Mouse (Mus musculus): ENCODE measurements around the gene Igsf9b.

Gene Igsf9b

DNA sequence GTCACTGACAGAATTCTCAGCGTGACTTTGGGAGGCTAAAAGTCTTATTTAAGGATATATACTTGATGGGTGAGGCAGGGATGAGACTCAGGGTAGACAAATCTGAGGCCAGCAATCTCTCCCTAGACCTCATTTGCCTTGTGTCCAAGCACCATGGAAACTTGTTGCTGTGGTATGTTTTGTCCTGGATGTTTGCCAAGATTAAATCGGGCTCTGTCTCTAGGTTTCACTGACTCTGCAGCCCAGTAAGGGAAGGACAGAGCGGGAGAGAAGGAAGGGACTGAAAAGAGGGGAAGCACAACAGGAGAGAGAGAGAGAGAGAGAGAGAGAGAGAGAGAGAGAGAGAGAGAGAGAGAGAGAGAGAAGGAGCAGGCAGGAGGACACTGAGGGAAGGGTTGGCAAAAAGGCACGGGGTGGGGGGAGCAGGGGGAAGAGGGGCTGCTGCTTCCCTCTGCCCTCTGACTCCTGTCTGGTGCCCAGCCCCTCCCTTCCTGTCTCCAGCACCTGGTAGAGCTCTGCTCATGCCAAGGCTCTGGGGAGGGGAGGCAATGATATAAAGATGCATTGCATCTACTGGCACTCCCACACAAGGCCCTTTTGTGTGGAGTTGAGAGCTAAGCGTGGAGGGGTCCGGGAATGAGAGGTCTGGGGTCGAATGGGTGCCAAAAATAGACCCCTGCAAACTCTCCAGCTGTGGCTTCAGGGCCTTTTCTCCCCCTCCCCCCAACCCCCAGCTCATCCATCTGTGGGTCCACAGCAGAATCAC lies 9.3 kb upstream of the Igsf9b start:
- DNase-seq (ENCODE audit: low spot score in 2 of 2), result no peak

DNA sequence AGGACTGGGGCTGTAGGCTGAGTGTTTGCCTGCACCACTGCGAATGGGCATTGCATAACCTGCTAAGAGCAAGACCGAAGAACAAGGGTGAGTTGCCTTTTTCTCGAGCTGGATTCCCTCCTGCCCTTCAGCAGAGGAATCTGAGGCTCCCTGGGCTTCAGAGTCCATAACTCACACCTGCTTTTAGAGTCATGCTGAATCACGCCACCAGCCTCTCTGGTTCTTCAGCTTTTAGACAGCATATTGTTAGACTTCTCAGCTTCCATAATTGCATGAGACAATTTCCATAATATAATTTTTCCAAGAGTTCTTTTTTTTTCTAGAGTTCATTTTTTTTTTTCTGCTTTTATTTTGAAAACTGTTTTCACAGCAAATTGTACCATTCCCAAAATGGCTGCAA lies 4.6 kb upstream of the Igsf9b start:
- no peak for DNase-seq (ENCODE audit: low spot score in 2 of 2)

DNA sequence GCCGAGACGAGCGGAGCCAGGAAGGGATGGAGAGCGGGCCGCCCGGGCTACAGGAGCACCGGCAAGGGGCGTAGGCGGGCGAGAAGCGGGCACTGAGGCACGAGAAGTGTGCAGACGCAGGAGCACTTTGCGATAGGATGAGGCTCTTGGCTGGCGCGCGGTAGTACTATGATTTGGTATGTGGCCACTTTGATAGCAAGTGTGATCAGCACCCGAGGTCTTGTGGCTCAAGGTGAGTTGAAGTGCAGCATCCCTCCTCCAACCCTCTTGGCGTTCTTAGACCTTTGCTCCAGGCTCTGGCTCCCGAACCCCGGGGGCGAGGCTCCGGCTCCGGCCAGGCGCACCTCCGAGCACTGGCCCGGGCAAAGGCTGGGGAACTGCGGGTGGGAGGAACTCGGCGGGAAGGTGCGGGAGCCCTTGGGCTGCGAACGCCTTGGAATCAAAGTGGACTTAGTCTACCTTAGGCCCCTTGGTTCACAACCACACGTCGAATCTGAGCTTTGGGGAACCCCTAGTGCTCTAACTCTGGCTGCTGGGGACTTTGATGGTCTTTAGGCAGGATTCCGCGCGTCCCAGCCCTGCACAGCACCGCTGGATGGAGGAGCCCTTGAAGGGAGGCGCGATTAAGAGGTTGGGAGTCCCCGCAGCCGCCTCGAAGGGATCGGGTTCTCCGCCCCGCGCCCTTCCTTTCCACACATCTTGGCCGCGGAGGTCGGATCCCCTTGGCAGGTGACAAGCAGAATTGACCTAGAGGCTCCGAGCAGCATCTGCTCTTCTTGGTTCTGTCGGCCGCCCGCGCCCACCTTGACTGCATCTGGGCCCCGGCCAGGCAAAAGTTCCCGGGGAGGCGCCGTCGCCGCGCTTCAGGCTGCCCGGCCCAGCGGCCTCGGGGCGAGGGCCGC lies 533 bp downstream of the Igsf9b start:
- no peak for DNase-seq (ENCODE audit: low spot score in 2 of 2)

DNA sequence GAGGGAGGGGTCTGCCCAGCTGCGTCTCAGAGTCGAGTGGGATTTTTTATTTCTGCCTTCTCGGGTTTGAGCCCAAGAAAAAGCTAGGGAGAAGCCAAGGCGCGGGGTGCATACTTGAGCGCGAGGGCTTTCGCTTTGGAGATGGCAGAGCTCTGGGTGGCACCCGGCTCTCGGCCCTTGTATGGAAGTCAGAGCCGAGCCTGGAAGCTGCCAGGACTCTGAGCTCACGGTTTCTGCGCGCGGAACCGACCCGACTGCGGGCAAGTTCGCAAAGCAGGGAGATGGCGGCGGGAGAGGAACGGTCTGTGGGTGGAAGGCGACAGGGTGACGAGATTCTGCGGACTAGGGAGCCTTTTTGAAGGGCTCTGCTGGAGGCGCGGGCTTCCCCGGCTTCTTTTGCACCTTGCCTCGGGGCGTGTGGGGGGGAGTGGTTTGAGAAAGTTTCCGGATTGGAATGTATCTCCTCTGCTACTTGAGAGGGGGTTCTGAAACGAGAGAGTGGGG lies 1.2 kb downstream of the Igsf9b start:
- DNase-seq (ENCODE audit: low spot score in 2 of 2), result no peak

DNA sequence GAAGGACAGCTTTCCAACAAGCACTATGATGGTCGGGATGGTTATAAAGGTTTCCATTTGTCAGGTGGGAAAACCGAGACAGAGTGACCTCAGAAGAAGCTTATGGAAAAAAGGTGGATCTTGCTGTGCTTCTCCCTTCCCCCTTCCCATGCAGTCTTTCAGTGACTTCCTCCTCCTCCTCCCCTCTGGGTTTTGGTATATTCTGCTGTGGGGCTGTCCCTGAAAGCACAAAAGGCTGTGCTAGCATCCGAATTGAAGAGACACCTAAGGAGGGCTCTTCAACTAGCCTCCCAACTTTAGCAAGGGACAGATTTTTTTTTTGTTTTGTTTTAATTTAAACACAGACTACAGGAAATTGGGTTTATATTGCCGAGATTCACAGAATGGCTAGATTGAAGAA lies 1.7 kb downstream of the Igsf9b start:
- no peak for DNase-seq (ENCODE audit: low spot score in 2 of 2)

DNA sequence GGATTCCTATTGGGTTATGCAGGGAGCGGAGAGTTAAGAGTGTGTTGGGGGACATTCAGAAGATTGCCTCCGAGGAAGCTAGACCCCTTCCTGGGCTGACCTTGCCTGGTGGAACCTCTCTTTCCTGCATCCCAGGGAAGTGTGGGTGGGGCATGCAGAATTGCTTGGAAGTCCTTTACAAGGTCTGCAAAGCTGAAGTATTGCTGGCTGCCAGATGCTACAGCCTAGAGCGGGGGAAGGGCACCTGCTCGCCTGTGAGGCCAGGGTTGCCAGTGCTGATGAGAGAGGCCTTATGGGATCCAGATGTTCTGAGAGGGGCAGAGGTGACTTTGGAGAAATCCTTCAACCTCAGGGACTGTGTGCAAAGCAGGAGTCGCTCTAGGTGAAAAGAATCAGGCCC lies 2.5 kb downstream of the Igsf9b start:
- no peak for DNase-seq (ENCODE audit: low spot score in 2 of 2)

DNA sequence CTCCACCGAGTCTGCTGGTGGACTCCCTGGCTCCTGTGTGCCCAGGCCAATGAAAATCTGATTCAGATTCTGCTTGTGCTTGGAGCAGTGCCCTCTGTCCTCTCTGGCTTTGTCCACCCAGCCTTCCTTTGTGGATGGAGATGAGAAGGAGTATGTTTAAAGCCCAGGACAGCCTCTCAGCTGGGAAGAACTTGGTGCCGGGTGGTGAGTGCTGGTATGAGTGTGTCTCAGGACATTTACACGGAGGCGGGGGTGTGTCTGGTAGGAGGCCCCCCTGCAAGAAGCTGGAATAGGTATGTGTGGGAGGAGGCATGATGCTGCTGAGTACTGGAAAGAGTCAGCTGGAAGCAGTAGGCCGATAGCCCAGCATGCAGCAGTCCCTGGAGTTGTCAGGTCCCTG lies 3.3 kb downstream of the Igsf9b start:
- no peak for DNase-seq (ENCODE audit: low spot score in 2 of 2)

DNA sequence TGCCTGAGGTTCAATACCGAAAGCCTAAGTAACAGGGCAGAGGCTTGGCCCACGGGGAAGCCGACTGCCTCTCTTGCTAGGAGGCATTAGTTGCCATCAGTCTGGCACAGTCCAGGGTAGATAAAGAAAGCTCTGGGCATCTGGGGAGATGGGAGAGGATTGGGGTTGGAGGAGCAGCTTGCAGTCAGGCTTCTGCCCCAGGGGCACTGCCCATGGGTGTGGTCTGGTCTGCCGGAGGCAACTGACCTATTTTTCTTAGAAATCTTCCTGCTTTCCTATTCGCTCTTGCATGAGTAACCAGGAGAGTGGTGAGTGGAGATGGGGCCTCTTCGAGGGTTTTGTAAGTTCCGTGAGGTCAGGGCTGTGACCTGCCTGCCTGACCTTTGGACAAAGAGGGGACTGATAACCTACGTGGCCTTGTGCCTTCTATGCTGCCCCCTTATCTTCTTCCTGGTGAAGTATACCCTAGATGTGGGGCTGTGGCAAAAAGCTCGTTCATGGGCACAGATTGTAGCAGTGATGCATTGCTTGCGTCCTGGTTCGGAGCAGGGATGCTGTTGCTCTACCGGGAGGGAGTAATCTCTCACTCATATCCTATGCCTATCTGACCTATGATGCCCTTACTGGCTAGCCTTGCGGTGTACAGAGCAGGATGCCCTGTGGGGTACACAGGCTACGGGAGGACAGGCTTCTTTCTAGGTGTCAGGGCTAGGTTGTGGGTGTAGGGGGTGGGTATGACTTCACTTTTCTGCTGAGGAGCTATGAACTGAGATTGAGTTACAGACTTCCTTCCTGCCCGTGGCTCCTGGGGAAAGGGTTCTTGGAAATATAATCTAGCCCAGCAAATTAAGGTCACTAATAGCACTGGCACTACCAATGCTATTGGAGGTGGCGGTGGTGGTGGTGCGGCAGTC lies 4.8 kb downstream of the Igsf9b start:
- DNase-seq (ENCODE audit: low spot score in 2 of 2), result no peak

DNA sequence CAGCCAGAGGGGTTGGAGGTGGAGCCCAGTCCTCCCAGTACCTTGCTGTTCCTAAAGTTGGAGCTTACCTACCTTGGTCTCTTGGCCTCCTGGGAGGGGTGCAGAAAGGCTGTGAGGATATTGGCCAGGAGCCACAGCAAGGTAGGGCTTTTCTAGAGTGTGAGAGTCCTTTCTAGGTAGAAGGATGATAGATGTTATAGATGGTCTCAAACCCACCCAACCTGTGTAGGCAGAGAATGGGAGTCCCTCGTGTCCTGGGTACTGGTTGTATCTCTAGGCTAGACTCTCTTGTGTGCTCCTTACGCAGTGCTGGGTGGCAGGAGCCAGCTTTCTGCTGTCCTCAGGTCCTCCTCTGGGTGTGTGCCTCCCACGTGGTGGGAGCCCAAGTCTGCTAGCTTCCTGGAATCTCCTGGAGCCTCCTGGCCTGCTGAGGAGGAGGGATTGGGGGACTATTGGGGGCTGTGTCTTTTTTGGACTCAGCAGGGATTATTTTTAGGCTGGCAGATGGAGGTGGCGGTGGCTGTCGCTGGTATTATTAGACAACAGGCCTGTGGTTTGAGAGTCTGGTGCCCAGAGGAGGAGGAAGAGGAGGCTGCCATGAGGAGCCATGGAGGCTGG lies 5.6 kb downstream of the Igsf9b start:
- DNase-seq (ENCODE audit: low spot score in 2 of 2), result no peak

DNA sequence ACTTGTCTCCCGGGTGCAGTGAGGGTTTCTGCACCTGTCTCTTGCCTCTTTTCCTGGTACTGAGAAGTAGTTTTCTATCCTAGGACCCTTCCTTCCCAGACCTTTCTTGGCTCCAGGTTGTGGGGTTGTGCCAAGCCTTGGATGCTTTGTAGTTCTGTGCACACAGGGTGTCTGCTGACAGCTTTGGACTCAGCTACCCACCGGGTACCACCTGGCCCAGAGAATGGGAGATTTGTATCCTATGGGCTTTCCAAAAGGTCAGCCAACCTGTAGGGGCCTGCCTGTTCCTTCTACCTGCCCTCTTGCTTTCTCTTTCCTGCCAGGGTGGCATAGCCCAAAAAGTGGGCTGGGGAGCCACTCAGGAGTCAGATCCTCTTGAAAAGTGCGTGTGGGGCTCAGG lies 6.5 kb downstream of the Igsf9b start:
- no peak for DNase-seq (ENCODE audit: low spot score in 2 of 2)

DNA sequence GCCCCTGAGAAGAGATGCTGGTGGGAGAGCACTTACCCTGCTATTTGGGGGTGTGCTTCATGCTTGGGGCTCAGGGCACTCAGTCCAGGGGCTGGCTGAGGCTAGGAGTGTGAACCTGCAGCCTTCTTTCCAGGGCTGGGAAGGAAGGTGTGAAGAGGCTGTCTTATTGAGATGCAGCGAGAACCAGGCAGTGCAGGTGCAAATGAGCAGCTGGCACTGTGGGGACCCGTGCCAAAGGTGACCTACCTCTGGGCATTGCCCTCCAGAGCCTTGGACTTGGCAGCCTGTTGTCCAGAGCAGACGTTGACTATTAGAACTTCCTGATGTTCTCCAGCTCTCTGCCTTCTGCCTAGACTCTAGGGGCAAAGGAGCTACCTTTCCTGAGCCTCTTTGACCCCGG lies 7.6 kb downstream of the Igsf9b start:
- DNase-seq (ENCODE audit: low spot score in 2 of 2), result no peak

DNA sequence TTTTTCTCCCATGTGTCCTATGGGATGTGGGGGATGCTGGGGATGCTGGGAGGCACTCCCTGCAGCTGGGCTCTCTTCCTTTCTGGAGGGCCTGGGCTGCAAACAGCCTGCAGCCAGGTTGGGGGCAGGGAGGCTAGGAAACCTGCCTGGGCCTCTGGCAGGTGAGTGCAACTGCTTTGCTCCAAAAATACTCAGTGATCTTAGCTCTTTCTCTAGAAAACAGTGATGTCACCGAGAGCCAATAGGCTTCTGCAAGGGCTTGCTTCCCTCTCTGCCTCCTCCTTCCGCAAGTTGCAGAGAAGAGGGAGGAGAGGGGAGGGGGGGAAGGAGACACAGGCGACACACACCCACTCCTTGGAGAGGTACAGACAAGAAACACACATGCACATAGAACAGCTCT lies 8.3 kb downstream of the Igsf9b start:
- DNase-seq (ENCODE audit: low spot score in 2 of 2), result no peak

DNA sequence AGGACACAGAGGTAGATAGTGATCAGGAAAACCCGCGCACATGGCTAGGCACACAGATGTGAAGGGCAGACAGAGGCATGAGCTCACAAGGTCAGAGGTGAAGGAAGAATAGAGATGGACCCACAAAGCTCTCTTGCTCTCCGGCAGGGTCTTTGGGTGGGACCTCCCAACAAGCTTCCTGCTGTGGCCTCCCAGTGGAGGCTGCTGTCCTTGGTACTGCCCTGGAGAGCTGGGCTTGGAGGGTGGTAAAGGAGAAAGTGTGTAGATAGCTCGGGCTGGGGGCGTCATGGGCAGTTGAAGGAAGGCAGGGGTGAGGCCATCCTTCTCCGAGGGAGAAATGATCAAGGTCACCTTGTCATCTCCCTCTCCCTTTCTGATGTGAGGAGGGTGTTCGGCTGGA lies 9.0 kb downstream of the Igsf9b start:
- DNase-seq (ENCODE audit: low spot score in 2 of 2), result no peak

DNA sequence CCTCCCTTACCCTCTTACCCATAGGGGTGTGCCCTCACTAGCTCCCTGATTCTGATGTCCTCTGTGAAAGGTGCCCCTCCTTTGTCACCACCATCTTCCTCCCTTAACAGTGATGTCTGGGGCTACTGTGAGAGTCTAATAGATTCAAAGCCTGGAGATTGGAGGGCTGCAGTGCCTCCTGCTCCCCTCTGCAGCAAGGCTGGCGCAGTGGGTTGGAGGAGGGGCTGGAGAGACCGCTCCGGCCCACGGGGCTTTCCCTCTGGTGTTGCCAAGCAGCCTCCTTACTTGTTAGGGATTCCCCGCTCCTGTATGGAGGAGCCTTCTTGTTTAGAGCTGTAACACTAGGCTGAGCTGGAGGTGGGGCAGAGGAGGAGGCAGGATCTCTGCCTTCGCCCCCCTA lies 9.6 kb downstream of the Igsf9b start:
- DNase-seq (ENCODE audit: low spot score in 2 of 2), result peak; percentile 61 to 70

DNA sequence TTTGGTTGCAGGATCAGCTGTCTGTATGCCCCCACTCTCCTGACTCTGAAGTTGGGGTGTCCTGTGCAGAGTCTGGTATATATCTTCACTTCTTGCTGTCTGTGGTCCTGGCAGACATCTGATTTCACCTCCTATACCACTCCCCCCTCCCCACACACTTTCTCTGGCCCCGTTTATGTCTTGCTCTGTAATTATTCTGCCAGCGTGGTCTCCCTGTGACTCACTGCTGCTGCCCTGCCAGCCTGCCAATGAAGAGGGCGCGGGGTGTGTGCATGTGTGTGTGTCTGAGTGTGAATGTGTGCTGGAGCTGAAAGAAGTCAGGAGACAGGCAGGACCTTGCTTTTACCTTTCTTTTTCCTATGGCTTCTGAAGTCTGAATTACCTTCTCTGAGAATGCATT lies 11.0 kb downstream of the Igsf9b start:
- DNase-seq (ENCODE audit: low spot score in 2 of 2), result no peak

DNA sequence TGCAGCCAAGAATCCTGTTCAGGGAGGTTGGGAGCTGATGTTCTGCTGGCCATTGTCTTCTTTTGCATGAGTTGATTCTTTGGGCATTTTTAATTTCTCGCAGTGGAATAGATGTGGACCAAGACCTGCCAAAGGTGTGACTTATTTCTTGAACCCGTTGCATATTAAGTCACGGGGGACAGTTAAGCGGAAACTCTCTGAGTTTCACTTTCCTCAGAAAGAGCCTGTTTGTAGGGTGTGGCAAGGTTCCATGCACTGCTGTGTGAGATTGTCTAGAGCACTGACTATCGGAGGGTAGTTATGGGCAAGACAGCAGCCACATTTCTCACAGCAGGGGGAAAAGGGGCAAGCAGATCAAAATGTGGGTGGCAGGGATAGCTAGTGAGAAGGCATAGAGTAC lies 14.4 kb downstream of the Igsf9b start:
- DNase-seq (ENCODE audit: low spot score in 2 of 2), result no peak

DNA sequence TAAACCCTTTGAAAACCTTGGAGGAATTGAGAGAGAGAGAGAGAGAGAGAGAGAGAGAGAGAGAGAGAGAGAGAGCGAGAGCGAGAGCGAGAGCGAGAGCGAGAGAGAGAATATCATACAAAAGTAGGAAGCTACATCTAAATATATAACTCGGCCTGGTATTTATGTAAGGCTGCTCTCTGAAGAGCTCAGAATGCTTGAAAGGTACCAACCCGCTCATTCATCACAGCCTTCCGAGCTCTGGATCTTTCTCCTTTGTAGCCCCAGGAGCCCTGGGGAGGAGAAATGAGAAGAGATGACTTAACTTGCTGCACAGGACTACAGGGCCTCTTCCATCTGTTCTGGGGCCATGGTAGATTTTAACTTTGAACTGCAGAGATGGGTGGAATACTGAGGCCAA lies 22.3 kb downstream of the Igsf9b start:
- DNase-seq (ENCODE audit: low spot score in 2 of 2), result no peak

DNA sequence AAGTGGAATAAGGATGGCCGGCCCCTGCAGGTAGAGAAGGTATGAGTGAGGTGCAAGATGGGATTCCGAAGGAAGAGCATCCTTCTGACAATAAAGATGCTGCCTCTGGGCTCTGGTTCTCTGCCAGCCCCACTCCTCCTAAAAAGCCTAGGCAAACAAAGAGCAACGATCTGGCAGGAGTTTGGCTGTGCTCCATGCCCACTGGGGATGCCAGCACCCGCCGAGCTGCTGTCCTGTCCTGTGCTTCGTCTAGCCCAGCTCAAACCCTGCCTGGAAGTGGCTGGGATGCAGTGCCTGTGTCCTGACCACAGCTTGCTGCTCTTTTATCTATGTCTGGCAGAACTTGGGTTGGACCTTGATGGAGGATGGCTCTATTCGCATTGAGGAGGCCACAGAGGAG lies 23.3 kb downstream of the Igsf9b start:
- no peak for DNase-seq (ENCODE audit: low spot score in 2 of 2)

DNA sequence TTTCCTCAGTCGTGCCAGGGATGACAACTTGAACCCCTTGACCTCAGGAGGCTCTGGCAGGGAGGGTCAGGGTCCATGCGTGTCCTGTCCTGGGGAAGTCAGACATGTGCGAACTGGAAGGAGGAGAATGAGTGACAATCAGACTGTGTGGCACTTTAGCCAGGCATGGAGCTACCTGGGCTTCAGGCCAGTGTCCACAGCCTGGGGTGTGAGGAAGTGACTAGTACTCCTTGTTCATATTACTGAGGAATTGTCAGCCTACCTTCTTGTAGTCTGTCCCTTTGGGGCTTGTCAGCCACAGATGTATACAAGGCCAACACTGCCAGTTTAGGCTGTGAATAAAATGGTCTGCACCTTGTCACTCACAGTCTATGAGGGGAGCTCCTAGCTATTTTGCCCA lies 24.4 kb downstream of the Igsf9b start:
- DNase-seq (ENCODE audit: low spot score in 2 of 2), result no peak

DNA sequence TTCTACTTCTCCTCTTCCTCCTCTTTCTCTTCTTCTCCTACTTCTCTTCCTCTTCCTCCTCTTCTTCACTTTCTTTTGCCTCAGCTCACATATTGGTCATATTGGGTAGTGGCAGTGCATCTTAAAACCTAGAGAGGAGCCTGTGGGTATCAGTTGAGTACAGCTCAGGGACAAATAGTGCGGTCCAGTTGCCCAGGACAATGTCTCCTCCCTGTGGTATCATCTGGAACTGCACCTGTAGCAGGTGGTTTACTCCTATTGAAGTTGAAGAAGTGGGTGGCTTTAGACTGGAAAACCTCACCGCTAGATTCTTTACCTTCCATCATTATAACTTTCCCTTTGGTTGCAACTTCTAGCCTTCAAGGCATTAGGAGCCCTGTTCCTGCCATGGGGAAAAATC lies 26.9 kb downstream of the Igsf9b start:
- DNase-seq (ENCODE audit: low spot score in 2 of 2), result peak in 1 of 2 experiments; percentile 70

DNA sequence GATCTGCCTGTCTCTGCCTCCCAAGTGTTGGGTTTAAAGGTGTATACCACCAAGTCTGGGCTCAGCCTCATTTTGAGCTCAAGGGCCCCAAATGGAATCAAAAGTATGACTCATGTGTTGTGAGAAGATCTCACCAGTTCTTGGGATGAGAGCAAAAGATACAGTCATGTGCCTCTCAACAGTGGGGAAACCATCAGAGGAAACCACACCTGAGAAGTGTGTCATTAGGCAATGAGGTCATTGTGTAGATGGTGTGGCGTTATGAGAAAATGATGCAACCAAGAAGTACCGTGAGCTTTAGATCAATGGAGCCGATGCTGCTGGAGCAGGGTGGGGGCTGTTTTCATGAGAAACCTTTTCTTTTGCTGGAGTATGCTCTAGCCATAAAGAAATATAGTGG lies 28.6 kb downstream of the Igsf9b start:
- no peak for DNase-seq (ENCODE audit: low spot score in 2 of 2)

DNA sequence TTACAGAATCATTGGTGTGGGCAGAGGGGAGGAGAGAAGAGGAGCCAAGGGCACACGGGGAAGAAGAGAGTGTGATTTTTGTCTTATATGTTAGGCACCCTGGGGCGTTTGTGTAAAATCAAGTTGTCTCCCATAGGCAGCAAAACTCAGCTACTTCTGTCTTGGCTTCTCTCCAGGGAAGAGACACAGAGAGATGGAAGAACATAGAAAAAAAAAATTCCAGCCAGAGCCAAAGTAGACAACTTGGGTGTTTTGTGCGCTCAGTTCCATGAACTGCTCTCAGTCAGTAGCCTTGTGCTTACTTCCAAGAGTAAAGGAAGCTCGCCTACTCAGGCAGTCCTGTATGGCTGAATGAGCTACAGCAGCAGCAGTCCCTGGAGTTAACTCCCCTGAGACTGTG lies 31.4 kb downstream of the Igsf9b start:
- DNase-seq (ENCODE audit: low spot score in 2 of 2), result no peak
